In the genomic region with DNA sequence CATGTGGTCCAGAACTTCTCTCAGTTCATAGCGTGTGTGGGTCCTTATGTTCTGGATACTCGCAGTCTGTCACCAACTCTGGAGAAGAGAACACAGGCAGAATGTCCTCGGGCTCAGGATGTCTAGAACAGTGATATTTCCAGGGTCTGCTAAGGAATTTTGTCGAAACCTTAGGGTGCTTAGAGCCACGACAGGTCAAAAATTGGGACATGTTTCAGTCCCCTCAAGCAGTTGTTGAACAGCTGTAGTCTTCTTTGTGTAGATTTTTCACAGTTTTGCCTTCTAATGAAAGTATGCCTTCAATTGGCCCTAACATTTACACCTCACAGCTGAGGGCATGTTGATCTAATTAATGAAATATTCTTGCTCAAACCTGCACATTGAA, we compare ENCODE assay signal across 8 mouse cellular contexts. TPM values are rescaled to one million over a fixed set of nuclear protein-coding genes. Genes with fewer than 3 reads are reported as not detected.
DNase-seq lines count a peak whose midpoint lies in the region; ATAC-seq and TF ChIP-seq lines count a peak whose summit lies in the region.

No protein-coding gene starts in this region.

- TF ChIP-seq POLR2A in testis, adult 2 months (IDR thresholded peaks at IDR 0.05; ENCODE audit: control insufficient read depth, low read depth, low read length) = no peak

- peak overlapping the region; percentile 71 for H3K9ac ChIP-seq in liver, embryonic 11.5 days (ENCODE audit: low read depth, low read length)

- H3K27me3 ChIP-seq in testis, adult 2 months (ENCODE audit: control insufficient read depth, insufficient read depth, low read length) = no peaks in the 10 kb centered on the region
- no peaks in the 10 kb centered on the region for H3K27me3 ChIP-seq in liver, embryonic 11.5 days (replicated peaks; ENCODE audit: control insufficient read depth, insufficient read depth, low read length)

- H3K36me3 ChIP-seq in testis, adult 2 months (ENCODE audit: control insufficient read depth, insufficient read depth, low read length) = no peaks in the 10 kb centered on the region
- H3K36me3 ChIP-seq in liver, embryonic 11.5 days (ENCODE audit: control insufficient read depth, insufficient read depth, low read length) = no peaks in the 10 kb centered on the region

- H3K9me3 ChIP-seq in liver, embryonic 11.5 days (ENCODE audit: control insufficient read depth, low read length) = no peaks in the 10 kb centered on the region

- H3K4me3 ChIP-seq in gastrocnemius, adult 2 months = peak overlapping the region; percentile 83
- H3K4me3 ChIP-seq in testis, adult 2 months (ENCODE audit: control insufficient read depth, low read depth, low read length) = peak overlapping the region; percentile 96
- peak overlapping the region; percentile 76 for H3K4me3 ChIP-seq in liver, embryonic 11.5 days (ENCODE audit: low read depth, low read length)

- 7% methylated on average over 5 of the region's 5 CpGs for WGBS in liver, embryonic 11.5 days

- H3K27ac ChIP-seq in gastrocnemius, adult 2 months = peak overlapping the region; percentile 93
- H3K27ac ChIP-seq in testis, adult 2 months (ENCODE audit: control insufficient read depth, insufficient read depth, low read depth, low read length) = peak overlapping the region; percentile 86
- no peak overlapping the region for H3K27ac ChIP-seq in liver, embryonic 11.5 days (ENCODE audit: low read depth, low read length)

- no peaks in the 10 kb centered on the region; the same call in 1 of the 2 replicates for H3K4me1 ChIP-seq in testis, adult 2 months (ENCODE audit: control insufficient read depth, insufficient read depth, low read length)
- H3K4me1 ChIP-seq in liver, embryonic 11.5 days (replicated peaks; ENCODE audit: control insufficient read depth, insufficient read depth, low read length) = peaks cover 5% of the 10 kb centered on the region

- intact Hi-C loops in gastrocnemius, adult 2 months (cut with DNase I) = loop anchor here (2.0 kb wide), 2 partner anchors 18 to 102 kb away; a partner anchor contains a TSS

- ATAC-seq in liver, embryonic 11.5 days (replicated peaks; ENCODE audit: low FRiP score) = no peak
- no peak for ATAC-seq in inflammation-experienced regulatory T-cells, adult 6 months

- H3K4me2 ChIP-seq in liver, embryonic 11.5 days = peak overlapping the region; percentile 81

- TF ChIP-seq CTCF in gastrocnemius, adult 2 months (IDR thresholded peaks at IDR 0.05) = no peak
- TF ChIP-seq CTCF in testis, adult 2 months (IDR thresholded peaks at IDR 0.05; ENCODE audit: control insufficient read depth, insufficient read depth, insufficient replicate concordance, low read depth, low read length) = no peak

- no peak for DNase-seq in gastrocnemius, adult 2 months
- DNase-seq in gastrocnemius, postnatal 10 days = no peak
- DNase-seq in testis, postnatal 10 days (ENCODE audit: low spot score) = no peak
- no peak for DNase-seq in liver, embryonic 11.5 days (ENCODE audit: low spot score)
- DNase-seq in urinary bladder, postnatal 36 days (ENCODE audit: low spot score in 2 of 2) = no peak
- DNase-seq in gastrocnemius, postnatal 4 days (ENCODE audit: low spot score in 2 of 2) = no peak

RNA-seq across cellular contexts. Expression of a gene that starts 0.9 kb away (rescaled TPM):
- total RNA-seq in gastrocnemius, adult 2 months (2021) = 100 to 1,000 TPM; 111 to 121 TPM
- 100 to 1,000 TPM; 102 to 107 TPM for total RNA-seq in gastrocnemius, postnatal 10 days (2021)
- polyA plus RNA-seq in testis, adult 2 months (2012; rRNA removed) = 118 and 132 TPM in 2 replicates
- 166 and 176 TPM in 2 replicates for polyA plus RNA-seq in liver, embryonic 11.5 days (2014; fragmentation: Nextera tagmentation; extraction: Ambion mirVana)
- 100 to 1,000 TPM in 2 of 3 experiments, 10 to 100 TPM in 1; 99.1 to 127 (median 102) TPM for polyA plus RNA-seq in inflammation-experienced regulatory T-cells, adult 6 months (2017; shearing (Covaris generic))
- 100 to 1,000 TPM; 112 to 114 TPM for total RNA-seq in gastrocnemius, postnatal 4 days (2021)

RNA-seq across cellular contexts. Expression of a gene that starts 18.6 kb away (rescaled TPM):
- total RNA-seq in gastrocnemius, adult 2 months (2021) = 1 to 10 TPM; 3.2 to 4.9 TPM
- 1 to 10 TPM; 6.9 to 9.7 TPM for total RNA-seq in gastrocnemius, postnatal 10 days (2021)
- polyA plus RNA-seq in testis, adult 2 months (2012; rRNA removed) = 13.8 and 14.8 TPM in 2 replicates
- polyA plus RNA-seq in liver, embryonic 11.5 days (2014; fragmentation: Nextera tagmentation; extraction: Ambion mirVana) = 16.2 and 17.3 TPM in 2 replicates
- 10 to 100 TPM in 1 of 3 experiments, 1 to 10 TPM in 2; 8.2 to 10.3 (median 9.2) TPM for polyA plus RNA-seq in inflammation-experienced regulatory T-cells, adult 6 months (2017; shearing (Covaris generic))
- 10 to 100 TPM; 12.0 to 14.6 TPM for total RNA-seq in gastrocnemius, postnatal 4 days (2021)

RNA-seq across cellular contexts. Expression of a gene that starts 53.0 kb away (rescaled TPM):
- total RNA-seq in gastrocnemius, adult 2 months (2021) = not detected
- 1 to 10 TPM; 1.8 to 4.4 TPM for total RNA-seq in gastrocnemius, postnatal 10 days (2021)
- 24.6 and 27.2 TPM in 2 replicates for polyA plus RNA-seq in testis, adult 2 months (2012; rRNA removed)
- polyA plus RNA-seq in liver, embryonic 11.5 days (2014; fragmentation: Nextera tagmentation; extraction: Ambion mirVana) = 34.0 and 34.3 TPM in 2 replicates
- polyA plus RNA-seq in inflammation-experienced regulatory T-cells, adult 6 months (2017; shearing (Covaris generic)) = 10 to 100 TPM in 1 of 3 experiments, 1 to 10 TPM in 2; 5.5 to 17.7 (median 6.8) TPM
- total RNA-seq in gastrocnemius, postnatal 4 days (2021) = 1 to 10 TPM; 2.3 to 7.1 TPM
